Mouse (Mus musculus): ENCODE results near the gene Pgpep1l. TPM values are rescaled to one million over a fixed set of nuclear protein-coding genes. Genes with fewer than 3 reads are reported as not detected.

Pgpep1l gene
- polyA plus RNA-seq, 1 experiment, result not detected

DNA sequence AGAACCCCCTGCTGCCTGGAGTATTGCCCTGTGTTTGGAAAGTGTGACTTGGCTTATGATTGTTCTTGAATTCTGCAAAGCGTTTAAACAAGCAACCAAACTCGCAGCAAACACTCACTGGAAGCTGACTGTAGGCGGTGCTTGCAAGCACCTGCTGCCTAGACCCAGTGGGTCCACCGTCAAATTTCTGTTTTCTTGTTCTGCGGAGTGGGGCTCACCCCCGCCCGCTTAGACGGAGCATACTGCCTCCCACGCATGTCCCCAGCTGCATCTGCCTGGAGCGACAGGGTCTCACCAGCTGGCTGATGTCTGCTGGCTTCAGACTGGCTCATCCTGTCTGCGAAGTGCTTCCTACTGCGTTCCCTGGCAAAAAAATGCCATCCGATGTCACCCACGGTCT, 498 bp upstream of the Pgpep1l start:
- H3K4me3 ChIP-seq (ENCODE audit: insufficient read depth, low read length), result no peak overlapping the region
- TF ChIP-seq POLR2A (IDR thresholded peaks at IDR 0.05; ENCODE audit: borderline replicate concordance, low read depth, low read length) (no peak), CTCF (IDR thresholded peaks at IDR 0.05; ENCODE audit: low read depth, low read length) (no peak)
- no peak overlapping the region for H3K27ac ChIP-seq (ENCODE audit: insufficient read depth, low read depth, low read length)
- no peaks in the 10 kb centered on the region for H3K4me1 ChIP-seq (ENCODE audit: control insufficient read depth, insufficient read depth, low read length)

DNA sequence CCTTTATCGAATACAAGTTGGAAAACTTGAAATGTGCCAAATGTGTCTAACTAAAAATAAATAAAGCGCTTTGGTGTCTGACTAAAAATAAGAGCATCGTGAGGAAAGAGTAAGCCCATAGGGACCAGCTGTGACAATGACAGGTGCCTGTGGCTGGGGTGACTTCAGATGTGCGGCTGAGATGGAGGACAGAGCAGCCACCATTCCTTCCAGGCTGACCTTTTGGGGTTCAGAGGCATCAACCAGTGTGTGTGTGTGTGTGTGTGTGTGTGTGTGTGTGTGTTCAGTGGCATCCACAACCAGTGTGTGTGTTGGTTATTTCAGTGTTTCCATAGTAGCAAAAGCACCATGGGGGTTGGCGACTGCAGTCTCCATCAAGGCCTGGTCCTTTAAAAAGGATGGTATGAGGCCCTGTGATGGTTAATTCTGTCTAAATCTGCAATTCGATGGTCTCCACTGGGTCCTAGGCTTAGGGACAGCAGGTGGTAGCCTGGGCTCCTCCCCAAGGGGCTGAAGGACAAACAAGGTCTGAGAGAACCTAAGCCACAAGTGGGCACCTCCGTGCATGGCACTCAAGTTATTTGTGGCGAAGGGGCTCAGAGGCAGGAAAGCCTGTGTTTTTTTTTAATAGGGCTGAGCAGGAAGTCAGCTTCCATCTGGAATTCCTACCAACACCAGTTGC, 546 bp downstream of the Pgpep1l start:
- no peaks in the 10 kb centered on the region for H3K4me1 ChIP-seq (ENCODE audit: control insufficient read depth, insufficient read depth, low read length)
- TF ChIP-seq POLR2A (IDR thresholded peaks at IDR 0.05; ENCODE audit: borderline replicate concordance, low read depth, low read length) (no peak), CTCF (IDR thresholded peaks at IDR 0.05; ENCODE audit: low read depth, low read length) (no peak)
- H3K27ac ChIP-seq (ENCODE audit: insufficient read depth, low read depth, low read length), result no peak overlapping the region
- H3K4me3 ChIP-seq (ENCODE audit: insufficient read depth, low read length), result no peak overlapping the region

DNA sequence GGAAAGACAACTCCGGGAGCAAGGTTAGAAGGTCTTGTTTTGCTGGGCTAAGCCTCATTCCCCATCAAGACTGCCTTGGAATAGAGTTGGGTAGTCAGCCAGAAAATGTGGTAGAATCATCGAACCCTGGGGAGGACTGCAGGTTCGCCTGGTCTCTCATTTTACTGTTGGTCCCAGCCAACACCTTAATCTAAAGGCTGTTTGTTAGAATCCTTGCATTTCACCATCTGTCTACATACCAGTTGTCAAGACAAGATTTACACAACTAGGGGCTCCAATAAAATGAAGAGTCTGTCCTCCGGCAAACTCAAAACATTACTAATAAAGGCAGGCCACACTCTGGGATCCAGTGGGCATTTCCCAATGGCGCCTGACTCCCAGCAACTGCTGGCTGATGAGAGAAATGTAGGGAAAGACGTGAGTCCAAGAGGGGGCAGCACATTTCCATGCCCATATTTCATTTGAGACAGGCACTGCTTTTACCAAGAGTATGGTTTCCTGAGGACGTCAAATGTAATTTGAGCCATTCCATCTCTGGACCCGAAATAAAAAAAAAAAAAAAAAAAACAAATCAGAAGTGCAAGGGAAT, 1.3 kb downstream of the Pgpep1l start:
- Histone ChIP-seq H3K4me3 (ENCODE audit: insufficient read depth, low read length) (no peak overlapping the region), H3K27ac (ENCODE audit: insufficient read depth, low read depth, low read length) (no peak overlapping the region)
- no peak for TF ChIP-seq POLR2A (IDR thresholded peaks at IDR 0.05; ENCODE audit: borderline replicate concordance, low read depth, low read length)
- no peak for TF ChIP-seq CTCF (IDR thresholded peaks at IDR 0.05; ENCODE audit: low read depth, low read length)

GRCm38 (mm10) chr7:68259523-68260081, 4.4 kb downstream of the Pgpep1l start:
- Histone ChIP-seq H3K4me1 (ENCODE audit: control insufficient read depth, insufficient read depth, low read length) (no peaks in the 10 kb centered on the region), H3K27ac (ENCODE audit: insufficient read depth, low read depth, low read length) (no peak overlapping the region), H3K4me3 (ENCODE audit: insufficient read depth, low read length) (no peak overlapping the region)
- TF ChIP-seq POLR2A (IDR thresholded peaks at IDR 0.05; ENCODE audit: borderline replicate concordance, low read depth, low read length), result no peak
- no peak for TF ChIP-seq CTCF (IDR thresholded peaks at IDR 0.05; ENCODE audit: low read depth, low read length)

More for the DNA sequence above, 1.3 kb downstream of the Pgpep1l start:
- H3K4me1 ChIP-seq (ENCODE audit: control insufficient read depth, insufficient read depth, low read length), result no peaks in the 10 kb centered on the region

DNA sequence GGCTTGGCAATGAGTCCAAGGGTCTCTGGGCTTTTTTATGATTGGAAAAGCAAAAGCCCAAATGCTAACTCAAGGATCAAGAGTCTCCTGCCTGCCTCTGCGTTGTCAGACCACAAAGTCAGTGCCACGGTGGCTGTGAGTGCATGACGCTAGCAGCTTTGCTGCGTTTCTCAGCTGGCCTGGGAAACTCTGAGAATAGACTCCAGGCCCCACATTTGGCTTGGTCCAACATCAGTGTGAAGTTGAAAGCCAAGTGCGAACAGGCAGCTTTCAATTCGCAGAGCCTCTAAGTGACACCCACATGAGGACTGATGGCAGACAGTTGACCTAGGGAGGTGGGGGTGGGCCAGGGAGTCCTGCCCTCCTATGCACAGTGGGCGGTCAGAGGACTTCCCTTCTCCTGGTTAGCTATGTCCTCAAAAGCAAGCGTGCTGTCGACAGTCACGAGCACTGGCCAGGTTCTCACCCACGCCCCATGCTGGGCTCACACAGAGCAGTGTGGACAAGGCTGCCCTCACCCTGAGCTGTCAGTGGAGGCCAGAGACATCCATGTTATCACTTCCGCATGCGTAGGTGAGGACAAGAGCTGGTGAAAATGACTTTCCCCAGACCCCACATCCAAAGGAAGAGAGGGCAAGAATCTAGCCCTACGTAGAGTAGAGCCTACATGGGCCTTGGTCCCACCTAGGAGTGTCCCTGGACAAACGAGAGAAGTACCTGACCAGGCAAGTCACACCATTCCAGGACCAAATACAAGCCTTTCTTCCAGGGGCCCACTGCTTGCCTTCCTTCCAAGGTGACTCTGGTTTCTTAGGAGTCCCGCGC, 5.5 kb downstream of the Pgpep1l start:
- no peaks in the 10 kb centered on the region for H3K4me1 ChIP-seq (ENCODE audit: control insufficient read depth, insufficient read depth, low read length)
- TF ChIP-seq CTCF (IDR thresholded peaks at IDR 0.05; ENCODE audit: low read depth, low read length), result no peak
- no peak for TF ChIP-seq POLR2A (IDR thresholded peaks at IDR 0.05; ENCODE audit: borderline replicate concordance, low read depth, low read length)
- no peak overlapping the region for H3K27ac ChIP-seq (ENCODE audit: insufficient read depth, low read depth, low read length)
- H3K4me3 ChIP-seq (ENCODE audit: insufficient read depth, low read length), result no peak overlapping the region

DNA sequence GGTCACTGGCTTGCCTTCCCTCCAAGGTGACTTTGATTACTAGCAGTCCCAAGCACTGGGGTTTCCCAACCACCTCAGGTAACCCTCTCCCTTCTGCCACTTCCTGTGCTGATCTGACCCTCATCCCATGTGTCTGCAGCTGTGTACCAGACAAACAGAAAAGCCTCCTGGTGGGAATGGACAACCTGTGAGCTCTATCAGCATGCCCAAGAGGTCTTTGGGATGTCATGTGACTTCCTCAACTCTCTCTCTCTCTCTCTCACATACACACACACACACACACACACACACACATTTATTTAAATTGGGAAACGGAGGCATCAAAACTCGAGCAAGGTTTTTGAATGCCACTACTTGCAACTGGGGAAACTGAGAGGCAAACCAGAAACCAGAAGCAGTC, 6.3 kb downstream of the Pgpep1l start:
- no peak for TF ChIP-seq CTCF (IDR thresholded peaks at IDR 0.05; ENCODE audit: low read depth, low read length)
- no peak for TF ChIP-seq POLR2A (IDR thresholded peaks at IDR 0.05; ENCODE audit: borderline replicate concordance, low read depth, low read length)
- Histone ChIP-seq H3K4me3 (ENCODE audit: insufficient read depth, low read length) (no peak overlapping the region), H3K27ac (ENCODE audit: insufficient read depth, low read depth, low read length) (no peak overlapping the region), H3K4me1 (ENCODE audit: control insufficient read depth, insufficient read depth, low read length) (no peaks in the 10 kb centered on the region)

DNA sequence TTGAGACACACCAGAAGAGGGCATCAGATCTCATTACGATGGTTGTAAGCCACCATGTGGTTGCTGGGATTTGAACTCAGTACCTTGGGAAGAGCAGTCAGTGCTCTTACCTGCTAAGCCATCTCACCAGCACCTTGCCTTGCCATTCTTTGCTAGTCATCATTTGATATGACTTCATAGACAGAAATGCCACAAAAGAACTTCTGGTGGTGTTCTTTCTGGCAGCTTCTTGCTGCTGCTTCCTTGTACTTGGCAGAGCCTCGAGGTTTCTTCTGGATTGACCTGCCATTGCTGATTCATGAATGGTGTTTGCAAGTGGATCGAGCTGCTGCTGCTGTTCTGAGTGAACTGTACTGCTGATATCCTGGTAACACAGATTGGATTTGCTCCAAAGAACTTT, 13.1 kb downstream of the Pgpep1l start:
- Histone ChIP-seq H3K27ac (ENCODE audit: insufficient read depth, low read depth, low read length) (no peak overlapping the region), H3K4me3 (ENCODE audit: insufficient read depth, low read length) (no peak overlapping the region), H3K4me1 (ENCODE audit: control insufficient read depth, insufficient read depth, low read length) (no peaks in the 10 kb centered on the region)
- TF ChIP-seq POLR2A (IDR thresholded peaks at IDR 0.05; ENCODE audit: borderline replicate concordance, low read depth, low read length) (no peak), CTCF (IDR thresholded peaks at IDR 0.05; ENCODE audit: low read depth, low read length) (no peak)

GRCm38 (mm10) chr7:68250411-68250810, 13.6 kb downstream of the Pgpep1l start:
- peak overlapping the region; percentile 36 for H3K27ac ChIP-seq (ENCODE audit: insufficient read depth, low read depth, low read length)
- no peak overlapping the region for H3K4me3 ChIP-seq (ENCODE audit: insufficient read depth, low read length)
- TF ChIP-seq POLR2A (IDR thresholded peaks at IDR 0.05; ENCODE audit: borderline replicate concordance, low read depth, low read length), result no peak
- no peaks in the 10 kb centered on the region for H3K4me1 ChIP-seq (ENCODE audit: control insufficient read depth, insufficient read depth, low read length)

DNA sequence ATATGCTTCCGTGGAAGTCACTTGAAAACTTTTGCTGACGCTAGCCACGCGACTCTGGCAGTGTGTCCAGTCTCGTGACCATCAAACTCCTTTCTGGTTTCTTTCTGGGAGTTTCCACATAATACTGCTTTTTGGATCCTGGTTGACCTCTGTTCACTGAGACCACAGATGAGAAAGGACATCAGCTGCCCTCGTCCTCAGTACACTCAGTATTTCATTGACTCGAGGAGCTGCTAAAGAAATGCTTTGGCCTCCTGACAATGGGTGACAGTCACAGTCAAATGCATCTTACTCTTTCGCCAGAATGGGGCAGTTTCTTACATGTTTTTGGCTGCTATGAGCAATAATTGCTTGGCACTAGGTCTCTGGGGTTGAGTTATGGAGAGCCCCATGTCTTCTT, 17.8 kb downstream of the Pgpep1l start:
- TF ChIP-seq CTCF (IDR thresholded peaks at IDR 0.05; ENCODE audit: low read depth, low read length), result no peak
- no peak for TF ChIP-seq POLR2A (IDR thresholded peaks at IDR 0.05; ENCODE audit: borderline replicate concordance, low read depth, low read length)
- H3K4me1 ChIP-seq (ENCODE audit: control insufficient read depth, insufficient read depth, low read length), result no peaks in the 10 kb centered on the region
- H3K27ac ChIP-seq (ENCODE audit: insufficient read depth, low read depth, low read length), result no peak overlapping the region
- H3K4me3 ChIP-seq (ENCODE audit: insufficient read depth, low read length), result no peak overlapping the region

- Histone ChIP-seq H3K4me1 (ENCODE audit: control insufficient read depth, insufficient read depth, low read length) (no peaks in the 10 kb centered on the region), H3K27ac (ENCODE audit: insufficient read depth, low read depth, low read length) (no peak overlapping the region), H3K4me3 (ENCODE audit: insufficient read depth, low read length) (no peak overlapping the region)
- no peak for TF ChIP-seq CTCF (IDR thresholded peaks at IDR 0.05; ENCODE audit: low read depth, low read length)
- no peak for TF ChIP-seq POLR2A (IDR thresholded peaks at IDR 0.05; ENCODE audit: borderline replicate concordance, low read depth, low read length)
These were observed 18.4 kb downstream of the Pgpep1l start for GRCm38 (mm10) chr7:68245681-68246080.

Data from bone marrow macrophage, adult 2 months (primary cell).